Mouse (Mus musculus): Measurements from ENCODE around the gene Hlcs. TPM values are rescaled to one million over a fixed set of nuclear protein-coding genes. Genes with fewer than 3 reads are reported as not detected.
A peak's percentile ranks its signal among the peaks of the same experiment; 100 is the strongest.

Gene Hlcs
- polyA plus RNA-seq, 2 experiments from 2014 or later, result 6.4 to 7.9 TPM

DNA sequence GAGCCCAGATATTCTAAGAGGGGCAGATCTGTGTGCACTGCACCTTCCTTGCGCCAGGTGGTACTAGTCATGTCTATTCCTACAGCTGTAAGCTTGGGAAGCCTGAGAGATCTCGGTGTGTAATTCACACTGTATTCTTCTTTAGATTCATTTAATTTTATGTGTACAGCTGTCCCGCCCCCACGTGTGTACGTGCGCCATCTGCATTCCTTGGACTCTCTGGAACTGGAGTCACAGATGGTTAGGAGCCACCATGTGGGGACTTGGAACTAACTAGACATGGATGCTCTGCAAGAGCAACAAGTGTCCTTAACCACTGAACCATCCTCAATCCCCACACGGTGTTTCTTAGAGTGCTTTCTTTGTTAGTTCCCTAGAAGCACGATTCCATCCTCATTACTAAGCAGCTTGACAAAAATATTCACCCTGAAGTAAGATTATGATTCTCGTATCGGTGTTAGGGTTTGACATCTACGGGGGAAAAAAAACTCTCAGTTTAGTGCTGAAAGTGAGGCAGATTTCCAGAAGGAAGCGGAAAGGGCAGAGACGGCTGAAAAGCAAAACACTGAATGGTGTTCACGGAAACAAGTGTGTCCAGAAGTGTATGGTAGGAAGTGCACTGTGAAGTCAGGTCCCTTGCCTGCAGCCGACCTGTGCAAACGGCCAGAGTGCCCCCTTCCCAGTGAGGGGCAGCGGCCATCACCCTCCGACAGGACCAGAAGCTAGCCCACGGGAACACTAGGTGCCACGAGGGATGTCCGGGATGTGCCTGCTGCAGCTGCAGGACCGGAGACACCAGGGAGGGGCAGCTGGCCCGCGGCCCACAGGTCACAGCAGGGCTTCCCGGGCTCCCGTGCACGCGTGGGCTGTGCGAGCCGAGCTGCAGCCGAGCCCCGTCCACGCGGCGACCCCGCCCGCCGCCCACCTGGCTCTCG lies 24.0 kb downstream of the Hlcs start:
- peak; percentile 40 for ATAC-seq

DNA sequence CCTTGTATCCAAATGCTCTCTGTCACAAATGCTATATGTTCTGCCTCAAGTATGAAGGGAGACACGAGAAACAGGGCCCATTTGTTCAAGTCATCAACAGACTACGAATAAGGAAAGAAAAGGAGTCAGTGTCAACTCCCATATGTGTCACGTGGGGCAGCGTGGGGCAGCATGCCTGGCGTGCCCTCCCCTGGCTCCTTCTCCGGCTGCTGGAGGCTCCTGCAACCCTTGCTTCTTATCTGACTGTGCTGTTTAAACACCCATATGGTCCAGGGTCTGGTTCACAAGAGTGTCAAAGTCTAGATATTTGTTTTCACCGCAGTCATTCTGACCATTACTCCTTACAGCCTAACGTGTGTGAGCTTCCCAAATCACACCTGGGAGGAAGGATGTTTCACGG lies 25.5 kb downstream of the Hlcs start:
- no peak for ATAC-seq

DNA sequence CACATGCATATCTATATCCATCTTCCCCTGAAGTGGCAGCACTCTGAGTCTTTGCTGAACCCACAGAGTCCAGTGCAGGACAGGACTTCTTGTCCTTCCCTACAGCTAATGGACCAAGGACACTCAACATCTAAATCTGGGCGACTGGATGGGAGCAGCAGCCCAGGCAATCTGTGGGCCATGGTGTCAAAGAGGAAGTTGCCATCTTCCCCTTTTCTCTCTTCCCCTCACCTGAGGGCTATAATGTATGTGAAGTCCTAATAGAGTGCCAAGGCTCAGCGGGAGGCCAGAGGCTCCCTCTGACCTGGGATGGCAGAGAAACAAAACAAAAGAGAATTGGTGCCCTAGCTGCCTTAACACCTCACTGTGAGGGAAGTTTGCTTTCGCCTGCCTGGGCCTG lies 29.4 kb downstream of the Hlcs start:
- no peak for ATAC-seq

DNA sequence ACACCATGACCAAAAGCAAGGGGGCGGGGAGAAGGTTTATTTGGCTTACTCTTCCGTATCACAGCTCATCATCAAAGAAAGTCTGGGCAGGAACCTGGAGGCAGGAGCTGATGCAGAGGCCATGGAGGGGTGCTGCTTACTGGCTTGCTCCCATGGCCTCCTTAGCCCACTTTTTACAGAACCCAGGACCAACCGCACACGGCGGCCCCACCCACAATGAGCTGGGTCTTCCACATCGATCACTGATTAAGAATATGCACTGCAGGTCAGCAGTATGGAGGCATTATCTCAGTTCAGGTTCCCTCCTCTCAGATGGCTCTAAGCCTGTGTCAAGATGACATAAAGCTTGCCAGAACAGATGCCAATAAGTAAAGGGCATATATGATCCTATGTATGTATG lies 42.5 kb downstream of the Hlcs start:
- no peak for ATAC-seq

DNA sequence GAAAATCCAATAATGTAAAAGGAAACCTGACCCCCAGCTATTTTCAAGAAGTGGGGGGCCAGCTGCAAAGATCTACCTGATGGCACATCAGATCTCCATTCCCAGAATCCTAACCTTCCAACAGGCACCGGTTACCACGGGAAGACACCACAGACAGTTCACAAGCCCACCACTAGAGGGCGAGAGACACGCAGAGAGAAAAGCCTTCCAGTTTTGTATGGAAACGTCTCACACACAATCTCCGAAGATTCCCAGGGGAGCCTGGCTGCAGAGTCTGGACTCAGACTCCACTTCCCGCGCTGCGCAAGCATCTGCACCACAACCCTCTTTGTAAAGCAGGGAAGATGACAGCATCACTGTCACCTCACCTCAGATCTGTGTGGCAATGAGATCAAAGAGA lies 43.7 kb downstream of the Hlcs start:
- peak; percentile 36 for ATAC-seq

DNA sequence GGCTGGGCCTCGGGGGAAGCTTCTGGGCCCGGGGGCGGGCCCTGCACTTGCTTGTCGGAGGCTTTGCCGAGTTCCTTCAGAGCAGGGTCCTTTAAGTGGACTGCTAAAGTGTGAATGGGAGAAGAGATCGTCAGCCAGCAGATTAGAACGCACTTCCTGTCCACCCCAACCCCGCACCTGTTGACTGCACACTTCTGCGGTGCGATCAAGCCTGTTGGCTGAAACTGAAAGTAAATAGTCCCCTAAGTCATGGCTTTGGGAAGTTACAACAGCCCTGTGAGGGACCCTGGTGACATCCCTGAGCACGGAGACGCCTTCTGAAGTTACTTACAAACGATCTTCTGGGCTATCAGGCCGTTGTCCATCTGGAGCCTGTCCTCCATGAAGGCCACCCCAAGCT lies 45.2 kb downstream of the Hlcs start:
- ATAC-seq, result peak; percentile 28

DNA sequence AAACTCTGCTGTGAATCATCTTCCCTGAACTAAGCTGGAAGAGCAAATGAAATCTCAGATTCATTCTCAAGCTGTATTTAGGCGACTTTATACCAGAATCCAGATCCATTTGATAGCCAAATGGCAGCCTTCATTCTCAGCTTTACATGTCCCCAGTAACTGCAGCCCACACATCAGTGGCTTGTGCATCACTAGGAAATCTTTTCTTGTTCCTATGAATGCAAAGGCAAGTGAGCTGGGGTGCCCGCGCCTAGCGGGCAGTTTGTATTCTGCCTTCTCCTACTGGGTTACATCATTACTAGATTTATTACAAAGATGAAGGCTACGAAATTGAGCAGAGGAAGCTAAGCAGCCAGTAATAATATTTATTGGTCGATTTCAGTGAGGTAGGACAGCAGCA lies 48.8 kb downstream of the Hlcs start:
- ATAC-seq, result no peak

DNA sequence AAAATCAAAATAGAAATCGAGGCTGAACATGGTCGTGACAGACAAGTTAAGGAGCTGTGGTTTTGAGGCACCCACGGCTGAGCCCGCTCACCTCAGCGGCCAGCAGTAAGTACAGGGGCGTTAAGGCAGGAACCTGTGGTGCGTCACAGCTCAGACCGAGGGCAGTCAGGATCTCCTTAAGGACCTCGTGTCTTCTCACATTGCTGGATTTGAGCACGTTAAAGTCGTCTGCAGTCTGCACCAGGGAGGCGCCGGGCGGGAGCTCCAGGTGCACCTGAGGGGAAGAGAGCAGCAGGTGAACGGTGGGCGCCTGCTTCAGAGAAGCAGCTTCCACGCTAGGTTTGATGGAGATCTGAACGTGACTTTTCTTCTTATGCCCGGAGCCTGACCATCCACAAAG lies 50.9 kb downstream of the Hlcs start:
- ATAC-seq, result no peak

DNA sequence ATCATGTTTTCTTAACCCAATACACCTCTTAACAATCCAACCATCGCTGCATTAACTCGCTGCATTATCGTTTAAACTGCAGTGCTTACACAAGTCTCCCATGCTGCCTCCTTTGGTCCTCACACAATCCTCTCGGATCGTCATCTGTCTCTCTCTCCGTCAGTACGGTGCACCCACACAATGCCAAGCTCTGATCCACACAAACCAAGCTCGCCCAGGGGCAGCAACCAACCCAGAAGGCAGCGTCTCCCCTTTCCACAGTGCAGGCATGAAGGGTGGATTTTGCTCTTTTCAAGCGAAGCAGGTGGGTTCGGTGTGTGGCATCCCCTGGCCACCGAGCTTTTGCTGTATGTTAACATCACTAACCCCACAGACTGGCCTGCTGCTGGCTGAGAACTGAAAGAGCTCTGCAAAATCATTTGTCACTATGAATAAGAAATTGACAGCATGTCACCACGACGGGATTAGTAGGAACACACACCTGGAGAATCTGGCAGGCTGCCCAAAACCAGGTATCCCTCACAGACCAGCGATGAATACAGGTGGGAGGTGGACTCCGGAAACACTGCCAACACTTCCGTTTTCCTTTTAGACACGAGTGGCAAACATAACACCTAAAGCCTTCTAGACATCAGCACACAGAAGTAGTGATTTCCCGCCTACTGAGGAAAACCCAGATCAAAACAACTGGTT lies 52.3 kb downstream of the Hlcs start:
- no peak for ATAC-seq

DNA sequence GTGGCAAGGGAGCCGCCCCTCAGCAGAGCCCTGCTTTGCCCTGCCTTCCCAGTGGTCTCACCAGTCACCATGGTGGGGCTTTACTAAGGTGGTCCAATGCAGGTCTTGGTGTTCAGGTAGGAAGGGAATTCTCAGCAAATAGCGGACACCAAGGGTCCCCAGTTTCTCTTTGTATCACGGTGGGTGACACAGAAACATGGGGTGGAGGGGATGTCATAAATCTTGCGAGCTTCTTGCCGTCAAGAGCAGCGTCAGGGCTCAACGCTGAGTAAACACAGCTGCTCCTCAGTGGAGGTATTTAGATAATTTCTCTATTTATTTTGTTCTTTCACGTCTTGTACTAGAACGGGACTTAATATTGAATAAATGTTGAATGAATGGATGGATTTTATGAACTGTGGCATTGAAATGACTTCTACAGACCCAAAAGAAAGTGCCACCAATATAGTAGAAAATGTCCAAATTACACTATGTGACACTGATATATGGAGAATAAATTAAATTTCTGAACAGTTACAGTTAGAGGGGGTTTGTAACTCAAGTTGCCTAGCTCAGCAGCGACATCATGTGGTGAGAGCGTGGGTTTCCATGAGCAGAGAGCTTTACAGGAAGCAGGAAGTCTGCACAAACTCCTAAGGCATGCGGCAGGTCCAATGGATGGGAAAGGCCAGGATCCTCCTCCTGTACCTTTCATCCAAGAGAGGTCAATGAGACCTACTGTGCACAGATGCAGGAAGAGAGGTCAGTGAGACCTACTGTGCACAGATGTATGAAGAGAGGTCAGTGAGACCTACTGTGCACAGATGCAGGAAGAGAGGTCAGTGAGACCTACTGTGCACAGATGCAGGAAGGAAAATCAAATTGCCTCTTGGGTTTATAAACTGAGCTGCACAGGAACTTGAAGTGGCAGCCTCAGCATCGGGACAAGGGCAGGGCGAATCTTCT lies 54.7 kb downstream of the Hlcs start:
- ATAC-seq, result peak; percentile 89

DNA sequence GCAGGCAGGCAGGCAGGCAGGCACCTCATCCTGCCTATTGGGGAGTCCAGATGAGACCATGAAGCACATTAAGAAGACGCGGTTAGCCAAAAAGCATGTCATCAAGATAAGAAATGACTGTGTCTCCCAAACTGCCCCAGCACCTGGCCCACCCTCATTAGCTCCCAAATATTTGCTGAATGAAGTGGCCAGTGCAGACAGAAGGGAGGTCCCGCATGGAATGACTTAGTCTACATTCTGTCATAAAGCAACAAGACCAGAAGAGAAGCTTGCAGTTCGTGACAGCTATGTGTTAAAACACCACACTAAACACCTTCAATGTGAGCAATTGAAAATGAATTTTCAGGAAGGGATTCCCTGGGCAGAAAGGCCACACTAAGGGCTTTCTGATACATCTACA lies 57.8 kb downstream of the Hlcs start:
- ATAC-seq, result no peak

DNA sequence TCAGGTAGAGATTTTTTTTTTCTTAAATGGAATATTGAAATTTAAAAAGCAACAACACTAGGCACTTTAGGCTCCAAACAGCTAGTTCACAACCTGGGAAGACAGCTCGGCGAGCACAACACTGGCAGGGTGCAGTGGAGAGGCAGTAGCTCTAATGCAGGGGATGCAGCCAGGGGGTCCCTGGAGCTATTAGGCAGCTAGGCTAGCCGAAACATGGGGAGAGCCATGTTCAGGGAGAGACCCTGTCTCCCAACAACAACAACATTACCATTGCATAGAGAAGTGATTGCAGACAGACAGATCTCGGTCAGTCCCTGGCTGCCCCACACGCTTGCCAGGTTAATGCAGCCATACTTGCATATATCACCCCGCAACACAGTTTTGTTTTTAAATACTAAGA lies 58.3 kb downstream of the Hlcs start:
- no peak for ATAC-seq

DNA sequence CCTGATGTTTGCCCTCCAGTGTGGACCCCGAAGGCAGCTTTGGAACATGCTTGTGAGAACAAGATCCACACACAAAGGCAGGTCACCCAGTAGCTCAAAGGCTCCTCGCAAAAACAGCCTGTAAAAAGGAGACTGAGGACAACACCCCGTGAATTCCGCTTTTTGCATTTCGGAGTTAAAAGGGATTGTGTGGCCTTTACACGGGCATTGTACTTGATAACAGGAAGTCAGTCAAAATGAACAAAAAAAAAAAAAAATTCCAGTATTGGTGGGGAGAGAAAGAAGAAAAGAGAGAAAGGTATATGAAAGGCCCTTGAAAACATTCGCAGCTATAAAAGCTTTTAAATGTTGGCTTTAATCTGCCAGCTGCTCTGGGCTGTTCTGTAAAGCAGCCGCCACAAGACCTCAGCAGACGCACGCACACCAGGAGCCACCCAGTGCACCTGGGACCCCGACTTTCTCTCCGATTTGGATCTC lies 58.9 kb downstream of the Hlcs start:
- ATAC-seq, result no peak

DNA sequence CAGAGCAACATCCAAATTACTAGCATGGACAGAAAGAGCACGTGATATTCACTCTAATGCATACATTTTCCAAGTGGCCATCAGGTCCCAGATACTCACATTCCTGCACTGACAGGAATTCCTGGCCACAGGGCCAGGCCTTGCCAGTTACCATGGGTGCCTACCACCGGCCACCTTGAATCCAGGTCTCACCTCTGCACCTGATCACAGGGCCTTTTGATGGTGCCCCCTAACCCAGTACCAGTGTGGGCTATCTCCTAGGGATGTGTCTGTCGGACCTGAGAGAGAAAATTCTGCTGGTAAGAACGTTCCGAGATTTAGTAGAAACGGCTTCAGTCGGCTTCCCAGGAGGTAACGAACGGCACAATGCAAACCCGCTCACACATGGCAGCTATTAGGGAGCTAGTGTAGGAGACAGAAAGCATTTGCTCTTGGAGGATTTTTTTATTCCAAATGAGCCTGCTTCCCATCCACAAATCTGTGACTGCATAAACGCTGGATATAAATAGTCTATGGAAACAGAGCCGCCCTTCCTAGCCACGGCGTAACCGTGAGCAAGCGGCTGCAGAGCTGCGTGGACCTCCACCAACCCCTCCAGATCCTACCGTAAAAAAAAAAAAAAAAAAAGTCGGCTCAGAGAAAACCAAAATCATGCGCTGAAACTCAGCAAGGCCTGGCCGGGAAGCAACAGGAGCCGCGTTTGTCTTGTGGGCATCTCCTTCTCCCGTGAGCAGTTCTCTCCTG lies 59.5 kb downstream of the Hlcs start:
- no peak for ATAC-seq

DNA sequence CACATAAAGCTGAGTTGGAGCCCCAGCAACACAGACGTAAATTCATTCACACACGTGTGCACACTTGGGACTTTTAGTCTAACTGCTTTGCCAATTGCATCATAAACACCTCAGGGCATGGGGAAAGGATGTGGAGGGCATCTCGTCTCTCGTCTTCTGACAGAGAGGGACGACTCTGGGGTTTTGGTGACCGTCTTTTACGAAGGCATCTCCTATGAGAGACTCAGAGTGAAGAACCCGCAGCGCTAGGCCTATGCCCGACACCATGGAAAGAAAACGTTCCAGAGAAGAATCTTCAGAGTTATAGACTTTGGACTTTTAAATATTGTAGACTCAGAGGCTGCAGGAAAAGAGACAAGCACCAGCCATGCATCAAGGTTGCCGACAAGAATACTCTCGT lies 61.6 kb downstream of the Hlcs start:
- ATAC-seq, result no peak

DNA sequence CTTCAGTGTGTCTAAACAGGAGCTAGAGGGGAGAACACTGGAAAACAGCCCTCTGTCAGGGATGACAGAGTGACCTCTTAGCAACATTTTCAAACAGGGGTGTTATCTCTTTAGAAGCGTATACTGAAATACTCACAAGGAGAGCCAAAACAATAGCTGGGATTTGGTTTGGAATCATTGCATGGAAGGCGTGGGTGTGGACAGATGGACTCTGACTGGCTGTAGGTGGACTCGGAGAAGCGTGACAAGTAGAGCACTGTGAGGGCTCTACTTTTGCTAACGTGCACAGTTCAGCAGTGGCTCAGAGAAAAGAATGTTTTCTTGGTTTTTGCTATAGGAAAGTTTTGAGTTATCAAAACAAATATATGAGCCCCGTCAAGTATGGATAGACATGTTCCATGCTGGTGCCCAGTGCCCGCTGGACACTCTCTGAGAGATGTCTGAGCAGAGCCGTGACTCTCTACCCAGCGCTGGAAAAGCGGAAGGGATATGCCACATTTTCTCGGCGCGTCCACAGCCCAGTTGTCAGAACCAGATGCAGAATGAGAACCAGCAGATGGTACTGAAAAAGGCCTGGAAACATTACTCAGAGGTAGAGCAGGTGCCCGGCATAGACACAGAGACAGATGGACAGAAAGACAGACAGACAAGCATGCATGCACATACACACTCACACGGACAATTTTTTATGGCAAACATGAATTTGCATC lies 62.6 kb downstream of the Hlcs start:
- ATAC-seq, result no peak

DNA sequence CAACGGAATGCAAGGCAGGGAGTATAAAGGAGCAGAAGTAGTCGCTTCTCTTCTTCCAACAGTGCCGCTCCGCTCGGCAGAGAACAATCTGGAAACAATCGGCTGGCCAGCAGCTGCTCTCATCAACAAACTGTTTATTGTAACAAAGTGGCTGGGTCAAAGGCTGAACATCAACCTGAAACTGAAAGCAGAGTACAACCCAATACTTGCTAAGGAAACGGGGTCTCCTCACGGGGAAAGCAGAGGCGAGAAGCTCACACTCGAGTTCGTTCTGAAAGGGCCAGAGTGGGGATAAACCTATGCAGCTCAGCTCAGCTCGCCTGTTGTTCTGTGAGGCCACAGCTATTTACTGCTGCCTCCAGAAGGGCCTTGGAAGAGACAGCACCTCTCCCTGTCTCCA lies 63.2 kb downstream of the Hlcs start:
- ATAC-seq, result no peak

DNA sequence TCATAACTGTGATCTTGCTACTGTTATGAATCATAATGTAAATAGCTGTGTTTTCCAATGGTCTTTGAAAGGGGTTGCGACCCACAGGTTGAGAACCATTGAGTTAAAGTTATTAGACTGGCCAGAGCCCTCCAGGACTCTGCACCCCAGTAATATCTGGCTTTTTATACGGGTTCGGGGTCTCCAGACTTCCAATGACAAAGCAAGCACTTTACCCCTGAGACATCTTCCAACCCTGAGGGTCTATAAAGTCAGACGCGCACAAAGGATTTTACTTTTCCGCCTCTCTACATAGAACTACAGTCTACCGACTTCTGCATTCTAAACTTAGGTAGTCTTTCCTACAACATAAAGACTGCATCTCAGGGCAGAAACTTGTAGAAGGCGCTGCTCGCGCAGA lies 63.7 kb downstream of the Hlcs start:
- ATAC-seq, result no peak

DNA sequence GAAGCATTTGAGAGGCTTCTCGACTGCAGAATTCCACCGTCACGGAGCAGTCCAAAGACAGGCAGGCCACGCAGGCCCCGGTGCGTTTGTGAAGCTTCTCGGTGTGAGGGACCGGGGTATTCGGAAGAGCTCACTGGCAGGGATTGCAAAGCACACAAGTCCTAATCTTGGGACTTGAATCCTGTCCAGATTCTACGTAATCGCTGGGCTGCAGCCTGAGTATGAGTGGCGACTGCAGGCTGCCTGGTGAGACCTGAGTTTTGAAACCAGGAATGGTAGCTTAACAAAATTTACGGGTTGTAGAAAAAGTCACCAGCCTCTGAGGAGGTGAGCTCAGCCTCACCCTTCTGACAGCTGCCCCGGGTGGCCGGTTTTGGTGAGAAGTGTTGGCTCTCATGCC lies 64.7 kb downstream of the Hlcs start:
- ATAC-seq, result no peak

DNA sequence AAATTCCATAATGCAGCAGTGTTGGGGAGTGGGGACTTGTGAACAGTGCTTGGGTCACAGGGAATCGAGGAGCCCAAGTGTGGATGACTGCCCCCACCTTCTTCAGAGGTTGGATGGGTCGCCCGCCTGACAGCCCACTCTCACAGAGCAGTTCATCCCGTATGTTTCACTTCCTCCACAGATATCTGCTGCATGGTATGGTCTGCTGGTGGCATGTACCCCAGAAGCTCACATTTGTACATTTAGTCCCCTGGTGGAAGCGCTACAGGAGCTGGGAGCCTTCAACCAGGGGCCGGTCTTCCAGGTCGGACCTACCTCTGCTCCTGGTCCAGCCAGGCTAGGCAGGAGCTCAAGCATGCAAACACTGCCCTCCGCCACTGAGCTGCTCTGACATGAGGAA lies 66.4 kb downstream of the Hlcs start:
- ATAC-seq, result no peak

DNA sequence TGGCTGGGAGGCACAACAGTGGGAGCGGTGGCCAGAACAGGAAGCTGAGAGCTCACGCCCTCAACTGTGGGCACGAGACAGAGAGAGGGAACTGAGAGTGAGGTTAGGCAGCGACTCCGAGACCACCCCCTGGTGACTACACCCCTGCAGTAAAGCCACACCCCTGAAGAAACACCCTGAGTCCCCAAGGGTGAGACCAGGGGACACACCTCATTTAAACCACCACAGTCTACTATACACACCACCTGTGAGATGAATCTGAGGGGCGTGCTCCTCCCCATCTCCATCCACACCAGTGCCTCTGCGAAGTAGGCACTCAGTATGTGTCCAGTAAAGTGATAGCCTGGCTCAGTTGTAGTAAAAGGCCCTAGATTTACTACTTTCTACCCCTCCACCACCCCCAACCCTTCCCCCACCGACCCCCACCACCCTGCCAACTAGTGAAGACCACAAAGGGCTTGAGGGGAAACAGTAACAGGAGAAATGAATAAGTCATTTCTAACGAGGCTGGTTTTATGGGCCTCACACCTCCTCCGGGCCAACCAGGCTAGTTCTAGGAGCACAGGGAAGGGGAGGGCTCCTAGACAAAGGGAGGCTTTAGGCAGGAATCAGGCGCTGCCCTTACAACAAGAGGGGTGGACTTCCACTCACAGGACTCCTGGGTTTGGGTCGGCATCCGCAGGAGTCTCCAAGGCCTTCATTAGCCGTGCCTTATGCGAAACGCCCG lies 67.2 kb downstream of the Hlcs start:
- ATAC-seq, result no peak

All from activated CD4-positive, CD25-positive, alpha-beta regulatory T cell, adult 4 months (primary cell).